Mouse (Mus musculus) midbrain, embryonic 15.5 days (tissue): ENCODE measurements around the gene Cnn3. TPM values are rescaled to one million over a fixed set of nuclear protein-coding genes. Genes with fewer than 3 reads are reported as not detected.

Experiments used
- ATAC-seq: fragments of 200-750 bp; cut with Nextera tagmentation; replicated peaks from 2 replicates; pipeline ENCODE4 v1.8.0; 2017; ENCODE audit warnings: moderate TSS enrichment
- H3K27ac ChIP-seq: fragments of 300-500 bp; sonication (generic); 2 replicates; pipeline ENCODE4 v1.5.1; 2015; ENCODE audit warnings: mild to moderate bottlenecking, inconsistent platforms
- H3K27me3 ChIP-seq: fragments of 300-500 bp; sonication (generic); replicated peaks from 2 replicates; pipeline ENCODE4 v1.6.1; 2015; ENCODE audit warnings: inconsistent platforms
- H3K36me3 ChIP-seq: fragments of 300-500 bp; sonication (generic); replicated peaks from 2 replicates; pipeline ENCODE4 v1.6.1; 2015; ENCODE audit warnings: inconsistent platforms
- H3K4me1 ChIP-seq: fragments of 300-500 bp; sonication (generic); 2 replicates; pipeline ENCODE4 v1.6.1; 2015; ENCODE audit warnings: inconsistent platforms
- H3K4me2 ChIP-seq: fragments of 300-500 bp; sonication (generic); 2 replicates; pipeline ENCODE4 v1.6.1; 2015; ENCODE audit warnings: inconsistent platforms, mild to moderate bottlenecking, moderate library complexity
- H3K4me3 ChIP-seq: fragments of 300-500 bp; sonication (generic); 2 replicates; pipeline ENCODE4 v1.5.1; 2015; ENCODE audit warnings: mild to moderate bottlenecking, inconsistent platforms
- H3K9ac ChIP-seq: fragments of 300-500 bp; sonication (generic); 2 replicates; pipeline ENCODE4 v1.6.1; 2015; ENCODE audit warnings: mild to moderate bottlenecking, inconsistent platforms
- H3K9me3 ChIP-seq: fragments of 300-500 bp; sonication (generic); 2 replicates; pipeline ENCODE4 v1.6.1; 2016; ENCODE audit warnings: inconsistent platforms
- WGBS: fragments of 180-500 bp; shearing (Covaris S2); methylation state at CpG from one replicate; pipeline ENCODE4 v1.1.7; 2015; ENCODE audit warnings: mixed read lengths; 5-methylcytosine and 5-hydroxymethylcytosine counted together
- polyA plus RNA-seq: library from polyadenylated mRNA; unstranded; fragments of >200 nt; fragmentation: Nextera tagmentation; extraction: Ambion mirVana; gene quantifications from 2 replicates; pipeline ENCODE4 v1.2.1, GENCODE M21; 2015

Cnn3 gene
- polyA plus RNA-seq: 369 and 402 TPM in 2 replicates

- peak within 1 kb of the TSS; percentile 93 for H3K27ac ChIP-seq
- H3K9ac ChIP-seq: peak within 1 kb of the TSS; percentile 90
- H3K9me3 ChIP-seq: no peaks in the 10 kb centered on the region
- peak; percentile 93 for ATAC-seq
- H3K4me2 ChIP-seq: peak within 1 kb of the TSS; percentile 72
- H3K27me3 ChIP-seq: no peaks in the 10 kb centered on the region; the same call in 1 of the 2 replicates
- under 1% methylated on average over 52 of the region's 66 CpGs for WGBS
- no peaks in the 10 kb centered on the region for H3K36me3 ChIP-seq
- peak within 1 kb of the TSS; percentile 68 for H3K4me3 ChIP-seq
- H3K4me1 ChIP-seq: peaks cover 37% of the 10 kb centered on the region
Observed at GRCm38 (mm10) chr3:121425861-121426620, at the start of gene Cnn3. TSS of gene Cnn3 (plus strand) at chr3:121426497.

DNA sequence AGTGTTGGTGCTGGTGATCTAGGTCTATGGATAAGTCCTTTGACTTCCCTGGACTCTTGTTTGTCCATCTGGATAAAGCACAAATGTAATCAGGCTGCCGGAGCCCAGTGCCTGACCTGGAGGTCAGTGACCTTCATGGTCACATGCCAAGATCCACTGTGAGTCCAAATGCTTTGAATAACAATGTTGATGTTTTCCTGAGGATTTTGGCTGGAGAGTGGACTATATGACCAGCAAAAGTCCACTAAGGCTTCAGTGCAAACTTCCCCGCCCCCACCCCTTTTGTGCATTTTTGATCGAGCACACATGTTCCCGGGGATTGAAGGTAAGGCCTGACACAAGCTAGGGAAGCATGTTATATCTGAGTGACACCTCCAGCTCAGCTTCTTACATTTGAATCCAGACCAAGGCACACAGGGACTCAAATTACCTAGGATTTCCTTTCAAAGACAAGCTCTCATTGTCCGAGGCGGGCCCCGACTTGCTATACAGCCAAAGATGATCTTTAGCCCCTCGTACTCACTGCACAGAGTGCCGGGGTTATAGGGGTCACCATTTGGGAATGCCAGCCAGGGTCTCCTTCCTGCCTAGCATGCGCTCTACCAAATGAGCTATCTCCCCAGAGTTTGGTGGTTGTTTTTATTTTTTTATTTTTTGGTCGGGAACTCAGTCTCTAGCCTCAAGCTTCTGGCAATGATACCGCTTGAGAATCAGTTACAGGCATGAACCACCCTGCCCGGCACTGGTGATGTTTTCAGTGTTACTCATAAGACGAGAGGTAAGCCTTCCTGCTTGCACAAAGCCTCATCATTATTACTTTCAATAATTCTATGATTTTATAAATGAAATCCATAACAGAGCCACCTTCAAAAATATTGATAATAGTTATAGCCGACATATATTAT, 47.3 kb upstream of the Cnn3 start:
- ATAC-seq: no peak
- Histone ChIP-seq H3K9me3 (no peaks in the 10 kb centered on the region), H3K4me2 (no peak overlapping the region), H3K27me3 (no peaks in the 10 kb centered on the region), H3K4me3 (no peak overlapping the region), H3K4me1 (no peaks in the 10 kb centered on the region), H3K36me3 (no peaks in the 10 kb centered on the region), H3K9ac (no peak overlapping the region), H3K27ac (no peak overlapping the region)
- 47% methylated on average over 15 of the region's 15 CpGs for WGBS

DNA sequence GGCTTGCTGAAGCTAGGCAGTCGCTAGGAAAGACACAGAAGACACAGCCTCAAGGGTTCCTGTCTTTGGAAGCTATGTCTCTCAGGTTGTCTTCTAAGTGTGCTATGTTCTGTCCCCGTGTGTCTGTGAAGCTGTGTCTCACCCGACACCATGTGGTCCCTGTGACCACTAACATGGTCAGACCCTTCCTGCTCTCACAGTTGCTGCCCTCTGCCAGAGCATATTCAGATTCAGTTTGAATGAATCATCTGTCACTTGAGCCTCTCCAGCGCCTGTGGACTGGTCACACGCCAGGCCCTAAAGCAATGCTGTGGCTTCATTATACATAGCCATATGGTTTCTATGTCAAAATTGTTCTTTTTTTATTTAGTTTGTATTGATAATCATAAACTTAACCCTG, 46.6 kb upstream of the Cnn3 start:
- Histone ChIP-seq H3K27me3 (no peaks in the 10 kb centered on the region), H3K4me1 (no peaks in the 10 kb centered on the region), H3K27ac (no peak overlapping the region), H3K4me3 (no peak overlapping the region), H3K36me3 (no peaks in the 10 kb centered on the region), H3K9ac (no peak overlapping the region), H3K9me3 (no peaks in the 10 kb centered on the region), H3K4me2 (no peak overlapping the region)
- WGBS: 83% methylated on average over 5 of the region's 5 CpGs
- no peak for ATAC-seq

GRCm38 (mm10) chr3:121387471-121388009, 38.8 kb upstream of the Cnn3 start:
- ATAC-seq: no peak
- H3K4me2 ChIP-seq: no peak overlapping the region
- H3K9ac ChIP-seq: no peak overlapping the region
- no peaks in the 10 kb centered on the region for H3K36me3 ChIP-seq
- 73% methylated on average over 3 of the region's 3 CpGs for WGBS
- H3K27ac ChIP-seq: no peak overlapping the region
- 0 out of 2 replicates have a peak, but pooled peaks cover 3% of the 10 kb centered on the region for H3K27me3 ChIP-seq
- H3K9me3 ChIP-seq: no peaks in the 10 kb centered on the region
- peaks cover 14% of the 10 kb centered on the region for H3K4me1 ChIP-seq
- H3K4me3 ChIP-seq: no peak overlapping the region

DNA sequence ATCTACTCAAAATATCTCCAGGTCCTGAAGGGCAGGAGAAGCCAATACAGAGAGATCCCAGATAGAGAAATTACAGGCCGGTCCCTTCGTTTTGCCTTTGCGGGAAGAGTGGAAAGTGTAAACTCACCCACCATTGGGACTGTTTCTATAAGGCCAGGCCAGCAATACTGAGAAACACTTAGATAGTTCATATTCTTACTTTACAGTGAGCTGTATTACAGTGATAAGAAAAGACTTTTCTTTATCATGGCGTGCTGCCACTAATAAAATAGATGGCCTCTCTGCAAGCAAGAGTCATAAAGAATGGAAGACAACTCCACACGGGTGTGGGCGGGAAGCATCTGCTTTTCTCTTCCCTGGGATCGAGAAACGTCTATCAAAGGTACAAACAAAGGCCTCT, 36.9 kb upstream of the Cnn3 start:
- H3K9ac ChIP-seq: no peak overlapping the region
- H3K9me3 ChIP-seq: no peaks in the 10 kb centered on the region
- H3K4me3 ChIP-seq: no peak overlapping the region
- no peaks in the 10 kb centered on the region for H3K36me3 ChIP-seq
- H3K4me1 ChIP-seq: peaks cover 14% of the 10 kb centered on the region
- H3K27me3 ChIP-seq: 0 out of 2 replicates have a peak, but pooled peaks cover 3% of the 10 kb centered on the region
- ATAC-seq: no peak
- WGBS: 75% methylated on average over 8 of the region's 8 CpGs
- H3K27ac ChIP-seq: no peak overlapping the region; the same call in 1 of the 2 replicates
- H3K4me2 ChIP-seq: no peak overlapping the region

DNA sequence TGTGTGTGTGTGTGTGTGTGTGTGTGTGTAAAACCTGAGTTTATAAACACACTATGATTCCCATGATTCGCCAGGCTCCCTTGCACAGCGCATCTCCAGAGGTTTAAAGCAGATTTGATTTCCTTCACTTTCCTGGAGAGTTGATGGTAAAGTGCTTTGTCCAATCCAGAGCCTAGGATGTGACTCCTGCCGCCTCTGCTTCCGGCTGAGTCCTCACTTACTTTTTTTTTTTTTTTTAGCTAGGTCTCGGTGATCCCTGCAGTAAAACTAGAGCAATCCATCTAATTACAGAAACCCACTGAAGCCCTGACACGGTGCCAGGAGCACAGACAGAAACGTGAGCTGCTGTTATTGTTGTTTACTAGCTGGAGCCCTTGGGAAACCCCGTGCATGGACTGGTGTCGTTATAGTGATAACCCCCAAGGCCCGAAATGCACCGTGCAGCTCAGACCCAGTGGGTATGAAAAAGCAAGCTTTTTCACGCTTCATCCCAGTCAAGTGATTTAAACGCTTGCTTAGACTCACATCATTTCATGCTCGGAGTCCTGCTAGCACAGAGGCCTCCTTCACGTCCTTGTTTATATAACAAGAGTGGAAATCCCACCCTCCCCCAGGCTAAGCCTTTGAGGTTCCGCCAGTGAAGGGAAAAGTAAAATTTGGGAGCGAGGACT, 36.3 kb upstream of the Cnn3 start:
- Histone ChIP-seq H3K4me1 (peaks cover 14% of the 10 kb centered on the region), H3K36me3 (no peaks in the 10 kb centered on the region), H3K9me3 (no peaks in the 10 kb centered on the region), H3K27ac (peak overlapping the region; percentile 63), H3K9ac (0 out of 2 replicates have a peak overlapping the region, but pooled peaks have one; percentile 22), H3K4me2 (peak overlapping the region; percentile 45), H3K27me3 (0 out of 2 replicates have a peak, but pooled peaks cover 3% of the 10 kb centered on the region), H3K4me3 (peak overlapping the region; percentile 7; the same call in 1 of the 2 replicates)
- 12% methylated on average over 17 of the region's 17 CpGs for WGBS
- peak; percentile 82 for ATAC-seq

GRCm38 (mm10) chr3:121390724-121391123, 35.6 kb upstream of the Cnn3 start:
- Histone ChIP-seq H3K9ac (no peak overlapping the region), H3K4me3 (no peak overlapping the region), H3K27ac (peak overlapping the region; percentile 63; the same call in 1 of the 2 replicates), H3K4me2 (peak overlapping the region; percentile 45; the same call in 1 of the 2 replicates), H3K36me3 (no peaks in the 10 kb centered on the region), H3K27me3 (0 out of 2 replicates have a peak, but pooled peaks cover 3% of the 10 kb centered on the region), H3K4me1 (peaks cover 14% of the 10 kb centered on the region), H3K9me3 (no peaks in the 10 kb centered on the region)
- ATAC-seq: peak; percentile 49
- WGBS: 50% methylated on average over 7 of the region's 7 CpGs

- WGBS: 88% methylated on average over 16 of the region's 16 CpGs
- no peak overlapping the region for H3K27ac ChIP-seq
Observed at GRCm38 (mm10) chr3:121395588-121396295, 30.6 kb upstream of the Cnn3 start.

DNA sequence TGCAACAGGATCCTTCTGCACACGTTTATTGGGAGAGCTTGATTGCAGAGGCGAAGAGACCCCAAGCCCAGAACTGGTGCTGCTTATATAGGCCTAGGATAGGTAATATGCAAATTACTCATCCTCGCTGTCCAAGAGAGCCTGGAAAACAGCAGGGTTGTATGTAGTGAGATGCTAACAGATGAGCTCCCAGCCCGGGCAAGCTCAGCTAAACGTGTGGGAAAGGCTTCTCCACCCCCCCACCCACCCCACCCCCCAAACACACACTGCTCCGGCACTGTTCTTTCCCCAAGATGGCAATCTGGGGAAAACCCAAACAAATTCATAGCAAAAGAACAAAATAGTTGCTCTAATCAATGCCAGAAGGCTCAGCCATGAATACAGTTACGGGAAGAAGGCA, 29.7 kb upstream of the Cnn3 start:
- no peak overlapping the region for H3K27ac ChIP-seq
- H3K36me3 ChIP-seq: no peaks in the 10 kb centered on the region
- H3K9me3 ChIP-seq: no peaks in the 10 kb centered on the region
- H3K4me3 ChIP-seq: no peak overlapping the region
- no peaks in the 10 kb centered on the region for H3K4me1 ChIP-seq
- no peaks in the 10 kb centered on the region for H3K27me3 ChIP-seq
- no peak overlapping the region for H3K4me2 ChIP-seq
- WGBS: 77% methylated on average over 7 of the region's 7 CpGs
- H3K9ac ChIP-seq: no peak overlapping the region
- ATAC-seq: no peak

More at GRCm38 (mm10) chr3:121395588-121396295, 30.6 kb upstream of the Cnn3 start:
- no peak overlapping the region for H3K4me2 ChIP-seq
- no peak overlapping the region for H3K9ac ChIP-seq
- H3K27me3 ChIP-seq: no peaks in the 10 kb centered on the region
- H3K36me3 ChIP-seq: no peaks in the 10 kb centered on the region
- peaks cover 3% of the 10 kb centered on the region; the same call in 1 of the 2 replicates for H3K4me1 ChIP-seq
- H3K9me3 ChIP-seq: no peaks in the 10 kb centered on the region
- ATAC-seq: no peak
- H3K4me3 ChIP-seq: no peak overlapping the region

- 80% methylated on average over 6 of the region's 6 CpGs for WGBS
Observed at GRCm38 (mm10) chr3:121397007-121397406, 29.3 kb upstream of the Cnn3 start.

DNA sequence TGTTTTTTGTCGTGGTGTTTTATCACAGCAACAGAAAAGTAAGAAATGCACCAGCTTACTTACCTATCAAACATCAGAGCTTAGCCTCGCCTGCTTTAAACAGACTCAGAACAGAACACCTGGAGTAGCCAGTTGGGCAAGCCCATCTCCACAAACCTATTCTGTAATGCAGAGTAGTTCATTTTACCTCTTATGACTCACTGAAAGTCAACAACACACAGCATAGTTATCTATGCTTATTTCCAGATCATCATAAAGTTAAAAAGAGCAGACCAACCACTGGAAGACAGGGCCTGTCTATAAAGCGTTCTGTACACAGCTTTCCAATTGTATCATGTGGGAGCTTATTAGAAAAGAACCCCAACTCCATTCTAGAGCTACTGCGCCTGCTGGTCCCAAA, 24.9 kb upstream of the Cnn3 start:
- no peaks in the 10 kb centered on the region for H3K9me3 ChIP-seq
- H3K36me3 ChIP-seq: no peaks in the 10 kb centered on the region
- H3K4me2 ChIP-seq: no peak overlapping the region
- 0 out of 2 replicates have a peak, but pooled peaks cover 2% of the 10 kb centered on the region for H3K4me1 ChIP-seq
- 83% methylated on average over 4 of the region's 4 CpGs for WGBS
- H3K27me3 ChIP-seq: no peaks in the 10 kb centered on the region
- no peak overlapping the region for H3K27ac ChIP-seq
- no peak for ATAC-seq
- H3K9ac ChIP-seq: no peak overlapping the region
- H3K4me3 ChIP-seq: no peak overlapping the region

More at GRCm38 (mm10) chr3:121397007-121397406, 29.3 kb upstream of the Cnn3 start:
- no peak overlapping the region for H3K4me3 ChIP-seq
- H3K36me3 ChIP-seq: no peaks in the 10 kb centered on the region
- no peaks in the 10 kb centered on the region for H3K9me3 ChIP-seq
- no peak overlapping the region for H3K27ac ChIP-seq
- no peak overlapping the region for H3K4me2 ChIP-seq
- no peaks in the 10 kb centered on the region for H3K27me3 ChIP-seq
- H3K4me1 ChIP-seq: no peaks in the 10 kb centered on the region
- H3K9ac ChIP-seq: no peak overlapping the region
- no peak for ATAC-seq
